Mouse (Mus musculus) heart, embryonic 14.5 days (tissue): ENCODE data around the gene P2ry4. TPM values are rescaled to one million over a fixed set of nuclear protein-coding genes. Genes with fewer than 3 reads are reported as not detected.

Source experiments
- polyA plus RNA-seq: library from polyadenylated mRNA; unstranded; fragments of >200 nt; fragmentation: Nextera tagmentation; extraction: Ambion mirVana; gene quantifications from 2 replicates; pipeline ENCODE4 v1.2.1, GENCODE M21; 2014

Gene P2ry4
- polyA plus RNA-seq, 1 experiment from 2014 or later, result not detected

Other genes starting within 250 kb of the P2ry4 start
- not detected in 2 replicates for gene Otud6a, start 165.9 kb downstream of the P2ry4 start, polyA plus RNA-seq
- gene Awat2, start 152.2 kb downstream of the P2ry4 start, polyA plus RNA-seq, result not detected in 2 replicates
- gene Igbp1, start 100.6 kb downstream of the P2ry4 start, polyA plus RNA-seq, result 30.6 and 32.1 TPM in 2 replicates
- not detected in 2 replicates for gene Dgat2l6, start 70.0 kb downstream of the P2ry4 start, polyA plus RNA-seq
- not detected in 2 replicates for gene Awat1, start 22.6 kb downstream of the P2ry4 start, polyA plus RNA-seq
- 0.78 and 0.82 TPM in 2 replicates for gene Arr3, start 10.6 kb upstream of the P2ry4 start, polyA plus RNA-seq
- 24.6 and 25.7 TPM in 2 replicates for gene Kif4, start 30.9 kb upstream of the P2ry4 start, polyA plus RNA-seq
- gene Pdzd11, start 31.7 kb upstream of the P2ry4 start, polyA plus RNA-seq, result 97.4 and 103 TPM in 2 replicates
- gene Gdpd2, start 135.0 kb upstream of the P2ry4 start, polyA plus RNA-seq, result 0.62 and 0.75 TPM in 2 replicates
- 1.9 and 2.5 TPM in 2 replicates for gene Dlg3, start 172.9 kb upstream of the P2ry4 start, polyA plus RNA-seq